Mouse (Mus musculus) myocyte (in vitro differentiated cells): Measurements from ENCODE around the gene Hoxd9. TPM values are rescaled to one million over a fixed set of nuclear protein-coding genes. Genes with fewer than 3 reads are reported as not detected.

Experiments
- H3K27me3 ChIP-seq: one replicate; pipeline ENCODE4 v1.6.1; 2011; ENCODE audit not compliant: control insufficient read depth, insufficient read depth, insufficient read length
- H3K36me3 ChIP-seq: one replicate; pipeline ENCODE4 v1.6.1; 2011; ENCODE audit not compliant: control insufficient read depth, insufficient read depth
- H3K4me2 ChIP-seq: one replicate; pipeline ENCODE4 v1.6.1; 2011; ENCODE audit warnings: low read depth, control low read depth
- H3K4me3 ChIP-seq: one replicate; pipeline ENCODE4 v1.5.1; 2011; ENCODE audit warnings: mild to moderate bottlenecking, control low read depth, moderate library complexity
- H3K79me2 ChIP-seq: one replicate; pipeline ENCODE4 v1.6.1; 2011; ENCODE audit not compliant: control insufficient read depth, insufficient read depth
- H3ac ChIP-seq: one replicate; pipeline ENCODE4 v1.6.1; 2011; ENCODE audit not compliant: control insufficient read depth, insufficient read length
- CEBPB ChIP-seq: IDR thresholded peaks from 2 replicates; pipeline ENCODE4 v1.6.1; 2011; ENCODE audit warnings: mild to moderate bottlenecking, moderate library complexity; ENCODE audit not compliant: poor library complexity, insufficient read depth, severe bottlenecking
- E2F4 ChIP-seq: IDR thresholded peaks from one replicate; pipeline ENCODE4 v1.6.1; 2011; ENCODE audit warnings: mild to moderate bottlenecking, control low read depth, moderate library complexity; ENCODE audit not compliant: insufficient read depth
- MAX ChIP-seq: IDR thresholded peaks from one replicate; pipeline ENCODE4 v1.6.1; 2011; ENCODE audit warnings: low read depth, mild to moderate bottlenecking, control low read depth
- MYOD1 ChIP-seq, 3 experiments: IDR thresholded peaks; one replicate each; pipeline ENCODE4 v1.6.1; 2011; ENCODE audit warnings: control low read depth in 2 of 3, low read depth in 2 of 3, mild to moderate bottlenecking in 2 of 3, moderate library complexity in 1 of 3; ENCODE audit not compliant: insufficient read length in 2 of 3, control insufficient read depth in 1 of 3
- MYOG ChIP-seq, 3 experiments: IDR thresholded peaks; one replicate each; pipeline ENCODE4 v1.6.1; 2011; ENCODE audit warnings: control low read depth in 2 of 3, low read depth in 2 of 3, mild to moderate bottlenecking in 2 of 3; ENCODE audit not compliant: insufficient read length in 2 of 3, control insufficient read depth in 1 of 3, insufficient read depth in 1 of 3
- POLR2A ChIP-seq: IDR thresholded peaks from one replicate; pipeline ENCODE4 v1.6.1; 2011; ENCODE audit warnings: low read depth, mild to moderate bottlenecking, control low read depth, moderate library complexity; ENCODE audit not compliant: insufficient read length
- POLR2AphosphoS2 ChIP-seq: IDR thresholded peaks from one replicate; pipeline ENCODE4 v1.6.1; 2011; ENCODE audit warnings: low read depth, control low read depth; ENCODE audit not compliant: insufficient read length
- REST ChIP-seq: IDR thresholded peaks from one replicate; pipeline ENCODE4 v1.6.1; 2011; ENCODE audit warnings: mild to moderate bottlenecking, control low read depth, moderate library complexity; ENCODE audit not compliant: insufficient read depth, insufficient read length
- SRF ChIP-seq: IDR thresholded peaks from one replicate; pipeline ENCODE4 v1.6.1; 2011; ENCODE audit warnings: low read depth; ENCODE audit not compliant: control insufficient read depth, insufficient read length
- TCF12 ChIP-seq: IDR thresholded peaks from one replicate; pipeline ENCODE4 v1.6.1; 2011; ENCODE audit warnings: mild to moderate bottlenecking, control low read depth; ENCODE audit not compliant: poor library complexity, insufficient read depth, severe bottlenecking
- TCF3 ChIP-seq: IDR thresholded peaks from one replicate; pipeline ENCODE4 v1.6.1; 2011; ENCODE audit warnings: low read depth, control low read depth; ENCODE audit not compliant: insufficient read length
- USF1 ChIP-seq: IDR thresholded peaks from one replicate; pipeline ENCODE4 v1.6.1; 2011; ENCODE audit warnings: low read depth, mild to moderate bottlenecking, control low read depth, moderate library complexity
- polyA plus RNA-seq: library from polyadenylated mRNA; unstranded; fragments of >200 nt; fragmentation: generic; extraction: Trizol; gene quantifications from one replicate; pipeline ENCODE4 v1.2.1, GENCODE M21; 2012; ENCODE audit warnings: missing spikeins

Gene Hoxd9
- polyA plus RNA-seq, 1 experiment = not detected

- peaks cover 43% of the 10 kb centered on the region for H3K27me3 ChIP-seq
- no peaks in the 10 kb centered on the region for H3K36me3 ChIP-seq
- no peak overlapping the region for H3K4me2 ChIP-seq
- no peaks in the 10 kb centered on the region for H3K79me2 ChIP-seq
- TF ChIP-seq POLR2A = no peak
- TF ChIP-seq MYOG (IDR thresholded peaks at IDR 0.05; ENCODE audit: control insufficient read depth in 1 of 3, insufficient read depth in 1 of 3, insufficient read length in 2 of 3, low read depth in 2 of 3) = no peak
- TF ChIP-seq TCF12 = no peak
- no peak for TF ChIP-seq MYOD1 (IDR thresholded peaks at IDR 0.05; ENCODE audit: control insufficient read depth in 1 of 3, insufficient read length in 2 of 3, low read depth in 2 of 3)
- TF ChIP-seq SRF = no peak
- no peak for TF ChIP-seq E2F4
- no peak overlapping the region for H3K4me3 ChIP-seq
- no peak overlapping the region for H3ac ChIP-seq
These were observed 22.9 kb downstream of the Hoxd9 start for GRCm38 (mm10) chr2:74720384-74720783.

- Histone ChIP-seq H3K36me3 (no peaks in the 10 kb centered on the region), H3K4me3 (no peak overlapping the region), H3ac (no peak overlapping the region), H3K27me3 (peaks cover 45% of the 10 kb centered on the region), H3K79me2 (no peaks in the 10 kb centered on the region), H3K4me2 (no peak overlapping the region)
- TF ChIP-seq MYOG (IDR thresholded peaks at IDR 0.05; ENCODE audit: control insufficient read depth in 1 of 3, insufficient read depth in 1 of 3, insufficient read length in 2 of 3, low read depth in 2 of 3) (no peak), POLR2A (no peak), E2F4 (no peak), CEBPB (no peak), POLR2AphosphoS2 (no peak), MAX (no peak), REST (no peak), TCF3 (no peak), MYOD1 (IDR thresholded peaks at IDR 0.05; ENCODE audit: control insufficient read depth in 1 of 3, insufficient read length in 2 of 3, low read depth in 2 of 3) (no peak), SRF (no peak), TCF12 (no peak), USF1 (no peak)
These were observed 23.5 kb downstream of the Hoxd9 start for GRCm38 (mm10) chr2:74720955-74721491.

DNA sequence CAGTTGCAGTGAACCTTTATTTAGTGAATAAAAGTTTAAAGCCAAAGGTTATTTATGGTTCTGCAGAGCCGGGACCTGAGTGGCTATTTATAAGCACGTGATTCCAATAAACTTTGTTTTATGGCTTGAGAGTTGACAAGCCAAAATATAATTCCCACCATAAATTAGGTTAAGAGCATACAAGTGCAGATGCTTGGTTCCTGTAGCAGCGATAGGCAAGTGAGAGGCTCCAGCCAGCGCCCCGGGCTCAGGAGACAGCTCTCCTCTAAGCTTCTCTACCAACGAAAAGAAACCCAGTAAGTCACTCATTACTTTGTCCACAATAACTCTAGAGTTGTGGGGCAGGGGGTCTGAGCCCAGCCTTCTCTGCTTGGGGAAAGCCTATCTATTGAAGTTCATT is 24.4 kb downstream of the Hoxd9 start:
- no peak overlapping the region for H3K4me2 ChIP-seq
- no peak for TF ChIP-seq TCF3
- no peak for TF ChIP-seq SRF
- no peak for TF ChIP-seq MYOD1 (IDR thresholded peaks at IDR 0.05; ENCODE audit: control insufficient read depth in 1 of 3, insufficient read length in 2 of 3, low read depth in 2 of 3)
- no peak for TF ChIP-seq POLR2AphosphoS2
- no peak for TF ChIP-seq TCF12
- TF ChIP-seq POLR2A = no peak
- TF ChIP-seq E2F4 = no peak
- TF ChIP-seq MYOG (IDR thresholded peaks at IDR 0.05; ENCODE audit: control insufficient read depth in 1 of 3, insufficient read depth in 1 of 3, insufficient read length in 2 of 3, low read depth in 2 of 3) = no peak
- TF ChIP-seq USF1 = no peak
- TF ChIP-seq REST = no peak
- no peak overlapping the region for H3K4me3 ChIP-seq
- no peaks in the 10 kb centered on the region for H3K79me2 ChIP-seq
- peaks cover 49% of the 10 kb centered on the region for H3K27me3 ChIP-seq
- H3ac ChIP-seq = no peak overlapping the region
- H3K36me3 ChIP-seq = no peaks in the 10 kb centered on the region

- Histone ChIP-seq H3ac (no peak overlapping the region), H3K4me3 (no peak overlapping the region), H3K4me2 (no peak overlapping the region), H3K27me3 (peaks cover 59% of the 10 kb centered on the region), H3K79me2 (no peaks in the 10 kb centered on the region), H3K36me3 (no peaks in the 10 kb centered on the region)
- no peak for TF ChIP-seq MYOD1 (IDR thresholded peaks at IDR 0.05; ENCODE audit: control insufficient read depth in 1 of 3, insufficient read length in 2 of 3, low read depth in 2 of 3)
- no peak for TF ChIP-seq MAX
- no peak for TF ChIP-seq REST
- TF ChIP-seq USF1 = no peak
- no peak for TF ChIP-seq TCF12
- no peak for TF ChIP-seq SRF
- no peak for TF ChIP-seq MYOG (IDR thresholded peaks at IDR 0.05; ENCODE audit: control insufficient read depth in 1 of 3, insufficient read depth in 1 of 3, insufficient read length in 2 of 3, low read depth in 2 of 3)
- no peak for TF ChIP-seq TCF3
- TF ChIP-seq POLR2AphosphoS2 = no peak
- no peak for TF ChIP-seq CEBPB
- TF ChIP-seq POLR2A = no peak
- TF ChIP-seq E2F4 = no peak
These were observed 25.4 kb downstream of the Hoxd9 start for GRCm38 (mm10) chr2:74722949-74723348.
